Mouse (Mus musculus): Measurements from ENCODE around the gene Liph. TPM values are rescaled to one million over a fixed set of nuclear protein-coding genes. Genes with fewer than 3 reads are reported as not detected.
A peak's percentile ranks its signal among the peaks of the same experiment; 100 is the strongest.

Liph gene
- total and polyA plus RNA-seq, 2 experiments from 2014 or later = 0.47 to 0.74 TPM

- DNase-seq (ENCODE audit: low spot score) (no peak), ATAC-seq (peak; percentile 64)
- Histone ChIP-seq H3K9ac (replicated peaks; ENCODE audit: low read length) (peak overlapping the region; percentile 93), H3K4me2 (ENCODE audit: low read depth, low read length) (peak overlapping the region; percentile 82), H3K9me3 (ENCODE audit: low read length) (no peaks in the 10 kb centered on the region), H3K36me3 (ENCODE audit: insufficient read depth, low read length) (no peaks in the 10 kb centered on the region; the same call in 1 of the 2 replicates), H3K4me1 (ENCODE audit: insufficient read depth, low read length) (no peaks in the 10 kb centered on the region), H3K4me3 (ENCODE audit: low read length) (peak overlapping the region; percentile 99), H3K27me3 (ENCODE audit: insufficient read depth, low read length) (no peaks in the 10 kb centered on the region), H3K27ac (peak overlapping the region; percentile 88)
- no peak for TF ChIP-seq CTCF (IDR thresholded peaks at IDR 0.05; ENCODE audit: low read depth)
- under 1% methylated on average over 44 of the region's 51 CpGs for WGBS
These were observed 14.1 kb upstream of the Liph start for GRCm38 (mm10) chr16:22009596-22009995.

DNA sequence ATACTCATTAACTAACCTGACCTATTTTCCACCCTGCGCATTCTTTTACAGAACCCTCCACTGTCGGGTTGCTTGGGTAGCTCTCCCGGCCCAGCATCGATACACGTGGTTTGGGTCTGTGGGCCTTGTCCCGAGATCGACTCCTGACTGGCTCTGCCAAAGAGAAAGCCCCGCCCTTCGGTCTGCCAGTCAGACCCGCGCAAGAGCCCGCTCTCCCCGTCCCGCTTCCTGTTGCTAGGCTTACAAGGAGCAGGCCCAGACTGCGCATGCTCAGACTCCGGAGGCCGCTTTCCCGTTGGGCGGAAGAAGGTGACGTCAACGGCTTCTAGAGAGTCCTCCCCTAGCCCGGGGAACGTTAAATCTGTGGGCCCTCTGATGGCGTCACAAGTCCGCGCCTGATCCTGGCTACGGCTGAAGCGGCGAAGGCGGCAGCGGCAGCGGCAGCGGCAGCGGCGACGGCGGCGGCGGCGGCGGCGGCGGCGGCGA, 13.7 kb upstream of the Liph start, which contains the start of gene Senp2:
TSS of gene Senp2 (plus strand) at position 386 of the 486 bp plus-strand sequence.
- Histone ChIP-seq H3K36me3 (ENCODE audit: insufficient read depth, low read length) (no peaks in the 10 kb centered on the region; the same call in 1 of the 2 replicates), H3K9me3 (ENCODE audit: low read length) (no peaks in the 10 kb centered on the region), H3K4me2 (ENCODE audit: low read depth, low read length) (peak within 1 kb of the TSS; percentile 82), H3K4me1 (ENCODE audit: insufficient read depth, low read length) (no peaks in the 10 kb centered on the region), H3K4me3 (ENCODE audit: low read length) (peak within 1 kb of the TSS; percentile 99), H3K27me3 (ENCODE audit: insufficient read depth, low read length) (no peaks in the 10 kb centered on the region), H3K9ac (replicated peaks; ENCODE audit: low read length) (peak within 1 kb of the TSS; percentile 93), H3K27ac (peak within 1 kb of the TSS; percentile 88)
- under 1% methylated on average over 38 of the region's 45 CpGs for WGBS
- DNase-seq (ENCODE audit: low spot score) (peak; percentile 100), ATAC-seq (peak; percentile 99)
- no peak for TF ChIP-seq CTCF (IDR thresholded peaks at IDR 0.05; ENCODE audit: low read depth)

- DNase-seq (ENCODE audit: low spot score) = no peak
- H3K27me3 ChIP-seq (ENCODE audit: insufficient read depth, low read length) = peaks cover 7% of the 10 kb centered on the region; the same call in 1 of the 2 replicates
- 73% methylated on average over 3 of the region's 3 CpGs for WGBS
- no peak for TF ChIP-seq CTCF (IDR thresholded peaks at IDR 0.05; ENCODE audit: low read depth)
- H3K9ac ChIP-seq (replicated peaks; ENCODE audit: low read length) = no peak overlapping the region
- H3K4me1 ChIP-seq (ENCODE audit: insufficient read depth, low read length) = no peaks in the 10 kb centered on the region
- no peak overlapping the region for H3K27ac ChIP-seq
- no peak overlapping the region for H3K4me3 ChIP-seq (ENCODE audit: low read length)
- no peaks in the 10 kb centered on the region for H3K9me3 ChIP-seq (ENCODE audit: low read length)
- no peaks in the 10 kb centered on the region for H3K36me3 ChIP-seq (ENCODE audit: insufficient read depth, low read length)
- H3K4me2 ChIP-seq (ENCODE audit: low read depth, low read length) = no peak overlapping the region
- ATAC-seq = no peak
These were observed 6.1 kb upstream of the Liph start for GRCm38 (mm10) chr16:22001606-22002005.

DNA sequence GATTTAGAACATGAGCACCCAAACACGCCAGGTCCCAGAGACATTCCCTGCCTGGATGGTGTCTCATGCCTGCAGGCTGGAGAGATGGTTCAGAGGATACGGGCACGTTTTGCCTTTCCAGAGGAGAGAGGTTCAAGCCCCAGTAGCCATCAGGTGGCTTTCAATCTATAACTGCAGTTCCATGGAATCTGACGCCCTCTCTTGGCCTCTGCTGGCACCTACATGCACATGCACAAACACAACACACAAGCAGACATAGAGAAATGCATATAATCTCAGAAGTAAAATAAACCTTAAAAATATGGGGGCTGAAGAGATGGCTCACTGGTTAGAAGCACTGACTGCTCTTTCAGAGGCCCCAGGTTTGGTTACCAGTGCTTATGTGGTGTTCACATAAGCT, 5.7 kb upstream of the Liph start:
- WGBS = 63% methylated on average over 4 of the region's 4 CpGs
- no peak overlapping the region for H3K4me2 ChIP-seq (ENCODE audit: low read depth, low read length)
- H3K4me3 ChIP-seq (ENCODE audit: low read length) = no peak overlapping the region

GRCm38 (mm10) chr16:21999941-22000690, 4.7 kb upstream of the Liph start:
- no peak overlapping the region for H3K4me2 ChIP-seq (ENCODE audit: low read depth, low read length)
- TF ChIP-seq CTCF (IDR thresholded peaks at IDR 0.05; ENCODE audit: low read depth) = no peak
- H3K4me1 ChIP-seq (ENCODE audit: insufficient read depth, low read length) = no peaks in the 10 kb centered on the region
- ATAC-seq (no peak), DNase-seq (ENCODE audit: low spot score) (no peak)
- peaks cover 7% of the 10 kb centered on the region; the same call in 1 of the 2 replicates for H3K27me3 ChIP-seq (ENCODE audit: insufficient read depth, low read length)
- H3K9ac ChIP-seq (replicated peaks; ENCODE audit: low read length) = no peak overlapping the region
- WGBS = 83% methylated on average over 4 of the region's 4 CpGs
- H3K27ac ChIP-seq = no peak overlapping the region
- no peaks in the 10 kb centered on the region for H3K36me3 ChIP-seq (ENCODE audit: insufficient read depth, low read length)
- no peaks in the 10 kb centered on the region for H3K9me3 ChIP-seq (ENCODE audit: low read length)
- no peak overlapping the region for H3K4me3 ChIP-seq (ENCODE audit: low read length)

More for the DNA sequence above, 5.7 kb upstream of the Liph start:
- H3K9me3 ChIP-seq (ENCODE audit: low read length) = no peaks in the 10 kb centered on the region
- no peaks in the 10 kb centered on the region for H3K4me1 ChIP-seq (ENCODE audit: insufficient read depth, low read length)
- peaks cover 7% of the 10 kb centered on the region; the same call in 1 of the 2 replicates for H3K27me3 ChIP-seq (ENCODE audit: insufficient read depth, low read length)
- DNase-seq (ENCODE audit: low spot score) (no peak), ATAC-seq (no peak)
- H3K9ac ChIP-seq (replicated peaks; ENCODE audit: low read length) = no peak overlapping the region
- 0 out of 2 replicates have a peak, but pooled peaks have one; percentile 18 for TF ChIP-seq CTCF (IDR thresholded peaks at IDR 0.05; ENCODE audit: low read depth)
- no peaks in the 10 kb centered on the region for H3K36me3 ChIP-seq (ENCODE audit: insufficient read depth, low read length)
- H3K27ac ChIP-seq = no peak overlapping the region

DNA sequence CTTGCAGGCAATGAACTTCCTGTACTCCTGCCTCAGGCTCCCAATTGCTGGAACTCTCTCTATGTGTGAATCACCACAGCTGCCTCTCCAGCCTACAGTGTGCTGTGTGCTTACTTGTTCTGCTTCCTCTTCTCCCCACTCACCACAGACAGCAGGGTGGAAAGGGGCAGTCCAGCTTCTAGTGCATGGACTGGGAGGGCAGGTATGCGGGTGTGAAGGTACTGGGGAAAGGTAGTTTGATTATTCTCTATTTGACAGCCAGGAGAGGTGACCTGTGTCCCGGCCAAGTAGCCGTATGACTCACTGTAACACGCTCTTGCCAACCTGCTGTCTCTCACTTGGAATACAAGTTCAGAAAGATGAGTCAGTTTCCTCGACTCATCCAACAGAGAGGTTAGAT, 2.6 kb upstream of the Liph start:
- WGBS = 87% methylated on average over 5 of the region's 5 CpGs
- no peak overlapping the region for H3K4me3 ChIP-seq (ENCODE audit: low read length)
- H3K27me3 ChIP-seq (ENCODE audit: insufficient read depth, low read length) = peaks cover 7% of the 10 kb centered on the region; the same call in 1 of the 2 replicates
- DNase-seq (ENCODE audit: low spot score) (no peak), ATAC-seq (no peak)
- TF ChIP-seq CTCF (IDR thresholded peaks at IDR 0.05; ENCODE audit: low read depth) = no peak
- no peaks in the 10 kb centered on the region for H3K36me3 ChIP-seq (ENCODE audit: insufficient read depth, low read length)
- H3K9ac ChIP-seq (replicated peaks; ENCODE audit: low read length) = no peak overlapping the region
- H3K9me3 ChIP-seq (ENCODE audit: low read length) = no peaks in the 10 kb centered on the region
- H3K4me2 ChIP-seq (ENCODE audit: low read depth, low read length) = no peak overlapping the region
- no peaks in the 10 kb centered on the region for H3K4me1 ChIP-seq (ENCODE audit: insufficient read depth, low read length)
- no peak overlapping the region for H3K27ac ChIP-seq

All from hindbrain, postnatal 0 days (tissue).